Mouse (Mus musculus) embryonic fibroblast, embryonic 13.5 days (primary cell): ENCODE results near the gene Cacna1i.
A peak's percentile ranks its signal among the peaks of the same experiment; 100 is the strongest.

Experiments used
- CTCF ChIP-seq: IDR thresholded peaks from 2 replicates; pipeline ENCODE4 v1.5.1; 2011; ENCODE audit warnings: mild to moderate bottlenecking, control low read depth, low read length, moderate library complexity, borderline replicate concordance; ENCODE audit not compliant: insufficient read depth
- POLR2A ChIP-seq: IDR thresholded peaks from 2 replicates; pipeline ENCODE4 v1.6.1; 2011; ENCODE audit warnings: low read depth, mild to moderate bottlenecking, control low read depth, low read length, moderate library complexity

DNA sequence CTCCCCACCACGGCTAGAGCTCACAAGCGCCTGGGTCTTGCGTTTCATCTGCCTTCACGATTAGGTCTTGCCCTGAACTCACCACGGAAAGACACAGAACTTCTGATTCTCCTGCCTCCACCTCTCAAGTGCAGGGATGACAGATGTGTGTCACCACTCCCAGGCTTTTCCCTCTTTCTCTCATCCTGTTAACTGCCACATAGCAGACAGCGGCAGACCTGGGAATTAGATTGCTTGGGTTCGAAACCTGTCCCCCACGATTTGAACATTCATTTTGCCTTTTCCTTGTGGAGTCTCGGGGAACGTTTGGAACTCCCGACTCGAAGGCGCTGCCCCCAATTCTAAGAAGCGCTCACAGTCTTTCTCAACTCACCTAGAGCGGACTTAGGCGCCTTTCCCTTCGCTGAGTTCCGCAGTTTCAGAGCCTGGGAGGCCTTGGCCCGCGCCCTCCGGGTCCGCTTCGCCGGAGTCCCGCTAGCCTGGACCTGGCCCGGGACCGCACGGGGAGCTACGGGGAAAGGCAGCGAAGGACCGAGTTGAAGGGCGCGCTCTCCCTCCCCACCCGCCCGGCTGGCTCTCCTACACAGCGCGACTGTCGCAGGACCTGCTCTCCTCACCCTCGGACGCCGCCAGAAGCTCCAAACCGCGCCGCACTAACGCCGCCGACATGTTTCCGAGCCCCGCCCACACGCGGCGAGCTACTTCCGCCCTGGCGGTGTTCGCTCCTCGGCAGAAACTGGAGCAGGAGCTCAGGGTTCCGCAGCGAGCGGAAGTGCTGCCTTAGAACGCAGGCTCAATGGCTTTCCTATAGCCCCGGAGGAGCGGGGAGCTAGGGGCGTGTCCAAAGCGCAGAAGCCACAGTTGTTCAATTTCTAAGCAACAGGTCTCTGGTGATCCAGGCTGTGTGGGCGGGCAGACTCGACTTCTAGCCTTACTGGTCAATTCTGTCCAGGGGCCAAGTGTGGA is 23.1 kb upstream of the Cacna1i start, which contains the start of gene Rps19bp1:
- no peak for TF ChIP-seq CTCF
- peak; percentile 85 for TF ChIP-seq POLR2A
